Mouse (Mus musculus): ENCODE data around the gene Scyl1. TPM values are rescaled to one million over a fixed set of nuclear protein-coding genes. Genes with fewer than 3 reads are reported as not detected.
"Not testable (repeated sequence)": the region's sequence is repeated elsewhere in the genome, so short reads cannot be mapped to it uniquely, and the experiment has no call there.

Gene Scyl1
- total and polyA plus RNA-seq, 2 experiments = 28.9 to 46.6 TPM

DNA sequence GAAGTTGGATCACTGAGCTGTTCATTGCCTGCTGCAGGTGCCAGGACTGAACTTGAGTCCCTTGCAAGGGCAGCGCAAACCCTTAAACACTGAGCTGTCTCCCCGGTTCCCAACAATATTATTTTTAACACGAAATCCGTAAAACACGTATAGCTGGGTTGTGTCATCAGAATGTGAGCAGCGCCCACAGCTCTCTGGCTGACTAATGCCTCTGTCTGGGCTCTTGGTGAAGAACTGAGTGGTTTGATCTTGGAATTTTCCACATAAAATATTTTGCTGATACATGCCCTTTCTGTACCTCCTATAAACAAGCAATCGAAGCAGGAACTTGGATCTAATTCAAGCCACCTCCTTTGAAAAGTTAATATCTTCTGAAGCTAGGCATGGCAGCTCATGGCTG lies 43.8 kb upstream of the Scyl1 start:
- no peak for TF ChIP-seq CTCF (IDR thresholded peaks at IDR 0.05; ENCODE audit: low read depth, low read length)
- no peak for TF ChIP-seq POLR2A (IDR thresholded peaks at IDR 0.05; ENCODE audit: extremely low read depth, insufficient read depth, low read length)
- WGBS = 65% methylated on average over 7 of the region's 7 CpGs
- Histone ChIP-seq H3K79me2 (ENCODE audit: control insufficient read depth, insufficient read depth, low read length) (no peaks in the 10 kb centered on the region), H3K27ac (replicated peaks; ENCODE audit: insufficient read depth, low read depth, low read length) (no peak overlapping the region; the same call in 1 of the 2 replicates), H3K36me3 (ENCODE audit: control insufficient read depth, insufficient read depth, low read length) (no peaks in the 10 kb centered on the region), H3K9ac (ENCODE audit: low read depth, low read length) (no peak overlapping the region; the same call in 1 of the 2 replicates), H3K27me3 (ENCODE audit: control insufficient read depth, insufficient read depth, low read length) (no peaks in the 10 kb centered on the region), H3K4me1 (ENCODE audit: control insufficient read depth, insufficient read depth, low read length) (peaks cover 15% of the 10 kb centered on the region), H3K4me3 (ENCODE audit: insufficient read depth, low read depth, low read length) (no peak overlapping the region)
- DNase-seq (ENCODE audit: extremely low read depth, low read depth, low spot score) = peak; percentile 71

DNA sequence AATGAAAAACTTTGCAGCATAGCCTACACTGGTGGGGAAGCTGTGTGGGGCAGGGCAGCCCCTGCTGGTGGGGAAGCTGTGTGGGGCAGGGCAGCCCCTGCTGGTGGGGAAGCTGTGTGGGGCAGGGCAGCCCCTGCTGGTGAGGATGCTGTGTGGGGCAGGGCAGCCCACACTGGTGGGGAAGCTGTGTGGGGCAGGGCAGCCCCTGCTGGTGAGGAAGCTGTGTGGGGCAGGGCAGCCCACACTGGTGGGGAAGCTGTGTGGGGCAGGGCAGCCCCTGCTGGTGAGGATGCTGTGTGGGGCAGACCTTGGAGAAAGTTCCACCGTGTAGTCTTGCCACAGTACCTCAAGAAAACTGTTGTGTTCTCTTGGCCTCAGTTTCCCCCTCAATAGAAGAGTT lies 42.8 kb upstream of the Scyl1 start:
- not testable (repeated sequence) for H3K27ac ChIP-seq (replicated peaks; ENCODE audit: insufficient read depth, low read depth, low read length); H3K4me3 ChIP-seq (ENCODE audit: insufficient read depth, low read depth, low read length); H3K36me3 ChIP-seq (ENCODE audit: control insufficient read depth, insufficient read depth, low read length); H3K79me2 ChIP-seq (ENCODE audit: control insufficient read depth, insufficient read depth, low read length); H3K27me3 ChIP-seq (ENCODE audit: control insufficient read depth, insufficient read depth, low read length); H3K9ac ChIP-seq (ENCODE audit: low read depth, low read length); DNase-seq (ENCODE audit: extremely low read depth, low read depth, low spot score)
- WGBS = 44% methylated on average over 1 of the region's 1 CpGs
- H3K4me1 ChIP-seq (ENCODE audit: control insufficient read depth, insufficient read depth, low read length) = peaks cover 18% of the 10 kb centered on the region

DNA sequence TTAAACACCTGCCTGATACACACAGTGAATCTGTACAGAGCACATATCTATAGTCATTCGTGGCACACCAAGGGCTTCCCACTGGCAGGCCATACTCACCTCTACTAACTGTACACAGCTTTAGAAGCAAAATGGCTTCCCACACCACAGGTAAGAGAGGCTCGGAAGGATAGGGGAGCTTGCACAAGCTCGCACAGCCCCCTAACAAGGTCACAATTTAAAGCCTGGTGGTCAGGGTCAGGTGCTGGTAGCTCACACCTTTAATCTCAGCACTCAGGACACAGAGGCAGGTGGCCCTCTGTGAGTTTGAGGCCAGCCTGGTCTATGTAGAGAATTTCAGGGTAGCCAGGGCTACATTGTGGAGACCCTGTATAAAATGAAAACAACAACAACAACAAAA lies 42.3 kb upstream of the Scyl1 start:
- no peak overlapping the region for H3K4me3 ChIP-seq (ENCODE audit: insufficient read depth, low read depth, low read length)
- DNase-seq (ENCODE audit: extremely low read depth, low read depth, low spot score) = no peak
- no peaks in the 10 kb centered on the region for H3K27me3 ChIP-seq (ENCODE audit: control insufficient read depth, insufficient read depth, low read length)
- no peak overlapping the region for H3K27ac ChIP-seq (replicated peaks; ENCODE audit: insufficient read depth, low read depth, low read length)
- H3K79me2 ChIP-seq (ENCODE audit: control insufficient read depth, insufficient read depth, low read length) = no peaks in the 10 kb centered on the region
- 96% methylated on average over 3 of the region's 3 CpGs for WGBS
- no peaks in the 10 kb centered on the region for H3K36me3 ChIP-seq (ENCODE audit: control insufficient read depth, insufficient read depth, low read length)
- H3K4me1 ChIP-seq (ENCODE audit: control insufficient read depth, insufficient read depth, low read length) = peaks cover 18% of the 10 kb centered on the region
- TF ChIP-seq CTCF (IDR thresholded peaks at IDR 0.05; ENCODE audit: low read depth, low read length) (no peak), POLR2A (IDR thresholded peaks at IDR 0.05; ENCODE audit: extremely low read depth, insufficient read depth, low read length) (no peak)
- no peak overlapping the region for H3K9ac ChIP-seq (ENCODE audit: low read depth, low read length)

DNA sequence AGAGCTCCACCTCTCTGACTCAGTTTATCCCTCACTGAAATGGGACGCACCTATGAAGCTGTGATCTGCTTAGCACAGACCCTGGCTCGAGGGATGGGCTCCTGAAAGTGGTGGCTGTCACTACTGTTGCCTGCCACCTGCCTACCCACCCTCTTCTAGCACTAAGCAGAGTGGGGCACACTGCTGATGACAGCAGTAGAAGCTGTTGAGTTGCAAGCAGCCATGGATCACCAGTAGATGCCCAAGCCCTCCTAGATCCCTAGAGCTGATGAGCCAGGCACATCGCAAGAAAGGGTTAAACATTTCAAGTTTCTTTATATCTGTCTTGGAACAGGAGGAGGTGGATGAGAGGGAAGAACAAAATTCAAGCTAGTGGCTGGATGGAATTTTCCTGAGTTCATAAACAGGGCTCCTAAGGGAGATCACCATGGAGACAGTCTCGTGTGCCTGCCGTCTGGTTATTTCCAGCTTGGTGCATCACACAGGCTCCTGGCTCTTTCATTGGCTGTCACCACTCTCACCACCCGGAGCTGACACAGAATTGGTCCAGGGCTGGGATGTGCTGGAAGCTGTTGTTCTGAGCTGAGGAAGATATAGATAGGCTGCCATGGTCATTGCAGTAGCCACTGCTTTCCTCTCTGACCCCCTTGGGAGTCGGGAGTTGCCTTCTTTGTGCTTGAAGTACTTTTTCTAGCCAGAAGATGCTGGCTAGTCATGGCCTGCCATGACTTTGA lies 40.7 kb upstream of the Scyl1 start:
- H3K4me3 ChIP-seq (ENCODE audit: insufficient read depth, low read depth, low read length) = no peak overlapping the region
- no peak overlapping the region for H3K9ac ChIP-seq (ENCODE audit: low read depth, low read length)
- 65% methylated on average over 7 of the region's 7 CpGs for WGBS
- no peaks in the 10 kb centered on the region for H3K27me3 ChIP-seq (ENCODE audit: control insufficient read depth, insufficient read depth, low read length)
- 0 out of 2 replicates have a peak overlapping the region, but pooled peaks have one; percentile 18 for H3K27ac ChIP-seq (replicated peaks; ENCODE audit: insufficient read depth, low read depth, low read length)
- peak; percentile 65 for DNase-seq (ENCODE audit: extremely low read depth, low read depth, low spot score)
- no peaks in the 10 kb centered on the region for H3K79me2 ChIP-seq (ENCODE audit: control insufficient read depth, insufficient read depth, low read length)
- TF ChIP-seq POLR2A (IDR thresholded peaks at IDR 0.05; ENCODE audit: extremely low read depth, insufficient read depth, low read length) (no peak), CTCF (IDR thresholded peaks at IDR 0.05; ENCODE audit: low read depth, low read length) (no peak)
- no peaks in the 10 kb centered on the region for H3K36me3 ChIP-seq (ENCODE audit: control insufficient read depth, insufficient read depth, low read length)
- peaks cover 22% of the 10 kb centered on the region for H3K4me1 ChIP-seq (ENCODE audit: control insufficient read depth, insufficient read depth, low read length)

DNA sequence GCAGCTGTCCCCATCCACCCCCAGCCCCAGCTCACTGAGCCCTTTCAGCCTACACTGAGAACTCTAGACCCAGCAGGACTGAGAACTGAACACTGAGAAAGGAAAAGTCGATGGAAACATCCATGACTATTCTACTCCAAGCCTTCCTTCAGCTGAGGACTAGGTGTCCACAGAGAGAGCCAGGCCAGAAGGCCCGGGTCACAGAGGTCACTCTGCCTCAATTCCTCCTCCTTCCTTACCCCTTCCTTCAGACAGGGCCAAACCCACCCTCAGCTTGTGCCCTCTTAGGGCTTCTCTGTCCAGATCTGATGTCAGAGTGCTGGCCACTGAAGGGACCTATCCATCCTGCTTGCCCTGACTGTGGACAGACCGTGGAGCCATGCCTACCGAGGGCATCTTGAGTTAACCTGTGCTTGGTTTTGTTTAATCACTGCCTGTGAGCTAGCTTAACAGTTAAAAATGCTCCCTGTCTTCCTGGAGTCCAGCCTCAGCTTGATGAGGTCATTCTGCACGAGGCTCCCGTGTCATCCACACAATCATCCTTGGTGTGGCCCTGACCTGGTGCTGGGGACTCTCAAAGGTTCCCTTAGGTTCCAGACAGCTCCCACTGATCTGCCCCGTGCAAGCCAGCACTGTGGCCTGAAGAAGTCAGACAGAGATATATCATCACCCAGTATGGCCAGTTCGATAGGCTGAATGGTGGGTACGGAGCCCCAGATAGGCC lies 39.8 kb upstream of the Scyl1 start:
- Histone ChIP-seq H3K79me2 (ENCODE audit: control insufficient read depth, insufficient read depth, low read length) (no peaks in the 10 kb centered on the region), H3K9ac (ENCODE audit: low read depth, low read length) (no peak overlapping the region), H3K4me1 (ENCODE audit: control insufficient read depth, insufficient read depth, low read length) (peaks cover 23% of the 10 kb centered on the region), H3K36me3 (ENCODE audit: control insufficient read depth, insufficient read depth, low read length) (no peaks in the 10 kb centered on the region), H3K27ac (replicated peaks; ENCODE audit: insufficient read depth, low read depth, low read length) (peak overlapping the region; percentile 38), H3K4me3 (ENCODE audit: insufficient read depth, low read depth, low read length) (no peak overlapping the region), H3K27me3 (ENCODE audit: control insufficient read depth, insufficient read depth, low read length) (no peaks in the 10 kb centered on the region)
- 73% methylated on average over 9 of the region's 9 CpGs for WGBS
- no peak for DNase-seq (ENCODE audit: extremely low read depth, low read depth, low spot score)
- no peak for TF ChIP-seq CTCF (IDR thresholded peaks at IDR 0.05; ENCODE audit: low read depth, low read length)
- TF ChIP-seq POLR2A (IDR thresholded peaks at IDR 0.05; ENCODE audit: extremely low read depth, insufficient read depth, low read length) = no peak
